Mouse (Mus musculus) liver, adult 2 months (tissue): ENCODE data around the gene Gigyf2.

Experiments used
- CTCF ChIP-seq: fragments of 200-500 bp; IDR thresholded peaks from 2 replicates; pipeline ENCODE4 v1.5.1; 2011; ENCODE audit warnings: low read depth, low read length, control low read depth
- POLR2A ChIP-seq: fragments of 200-500 bp; IDR thresholded peaks from 2 replicates; pipeline ENCODE4 v1.6.1; 2011; ENCODE audit warnings: low read length, control low read depth; ENCODE audit not compliant: insufficient read depth; ENCODE audit errors: extremely low read depth

DNA sequence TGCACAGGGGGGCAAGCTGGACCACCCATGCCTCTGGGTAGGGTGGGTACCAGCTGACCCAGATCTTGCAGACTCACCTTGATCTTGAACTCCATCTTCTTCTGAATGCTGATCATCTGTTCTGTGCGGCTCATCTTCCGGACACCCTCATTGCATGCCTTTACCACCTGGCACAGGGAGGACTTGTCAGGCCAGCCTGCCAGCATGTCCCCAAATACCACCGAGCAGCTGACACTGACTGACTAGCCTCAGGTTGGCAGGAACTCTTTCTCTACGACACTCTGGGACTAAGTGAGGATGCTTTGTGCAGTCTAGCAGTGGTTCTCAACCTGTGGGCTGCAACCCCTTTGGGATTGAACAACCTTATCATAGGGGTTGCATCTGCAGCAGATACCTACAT, 155.7 kb downstream of the Gigyf2 start:
- TF ChIP-seq CTCF (no peak), POLR2A (no peak)
